Mouse (Mus musculus): ENCODE data around the gene Hmgb1.

Hmgb1 gene

DNA sequence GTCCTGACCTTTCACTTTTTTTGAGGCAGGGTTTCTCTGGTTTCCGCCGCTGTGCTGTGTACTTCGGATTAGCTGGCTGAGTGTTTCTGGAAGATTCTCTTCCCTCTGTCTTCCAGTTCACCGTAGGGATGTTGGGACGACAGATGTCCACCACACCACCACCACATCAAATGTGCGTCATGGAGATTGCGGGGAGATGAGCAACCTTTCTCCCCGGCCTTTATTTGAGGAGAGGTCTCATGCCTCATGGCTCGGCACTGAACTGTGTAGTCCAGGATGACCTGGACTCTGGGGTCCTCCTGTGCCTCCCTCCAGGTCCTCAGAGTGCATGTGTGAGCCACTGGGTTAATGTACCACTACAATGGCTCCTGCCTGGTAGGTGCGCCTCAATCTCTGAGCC, 115.5 kb downstream of the Hmgb1 start:
- no peak for DNase-seq (ENCODE audit: inconsistent age in 2 of 2, low spot score in 1 of 2)

DNA sequence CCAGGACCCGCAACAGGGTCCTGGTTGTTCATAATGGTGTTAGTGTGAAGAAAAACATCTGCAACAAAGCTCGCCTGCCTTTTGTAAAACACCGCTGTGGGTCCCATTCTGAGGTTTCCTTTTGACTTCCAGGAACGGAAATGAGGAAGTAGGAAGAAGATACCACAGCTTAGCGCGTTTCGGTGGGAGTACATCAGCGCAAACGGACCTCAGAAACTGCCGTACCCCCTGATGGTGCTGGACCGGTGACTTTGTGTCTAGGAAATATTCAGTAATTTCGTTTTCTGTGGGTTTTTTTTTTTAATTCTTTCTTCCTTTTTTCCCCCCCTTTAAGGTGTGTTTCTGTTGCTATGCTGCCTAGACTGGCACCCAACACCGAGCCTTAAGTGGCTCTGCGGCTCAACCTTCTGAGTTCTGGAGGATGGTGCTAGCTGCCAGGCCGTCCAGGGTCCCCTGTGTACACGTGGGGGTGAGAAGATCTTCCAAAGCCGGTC, 116.0 kb downstream of the Hmgb1 start:
- no peak for DNase-seq (ENCODE audit: inconsistent age in 2 of 2, low spot score in 1 of 2)

DNA sequence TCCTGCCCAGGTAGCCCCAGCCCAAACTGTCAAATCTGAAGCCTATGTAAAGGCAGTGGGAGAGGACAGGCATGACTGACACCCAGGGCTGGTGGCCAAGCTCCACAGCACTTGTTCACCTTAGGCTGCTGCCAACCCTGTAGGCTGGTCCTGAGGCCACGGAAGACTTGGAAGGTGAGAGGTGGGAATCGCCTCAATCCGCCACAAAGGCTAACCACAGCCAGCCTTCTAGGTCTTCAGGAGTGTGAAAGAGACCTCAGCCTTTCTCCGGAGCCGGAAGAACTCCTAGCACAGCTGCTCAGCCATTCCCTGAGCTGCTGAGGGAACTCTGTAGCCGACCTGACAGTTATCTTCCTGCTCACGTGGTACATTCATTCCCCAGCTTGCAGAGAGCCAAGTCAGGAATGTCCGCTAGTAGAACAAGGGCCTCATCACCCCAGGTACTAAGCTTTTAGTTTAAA, 116.8 kb downstream of the Hmgb1 start:
- DNase-seq (ENCODE audit: inconsistent age in 2 of 2, low spot score in 1 of 2): no peak

DNA sequence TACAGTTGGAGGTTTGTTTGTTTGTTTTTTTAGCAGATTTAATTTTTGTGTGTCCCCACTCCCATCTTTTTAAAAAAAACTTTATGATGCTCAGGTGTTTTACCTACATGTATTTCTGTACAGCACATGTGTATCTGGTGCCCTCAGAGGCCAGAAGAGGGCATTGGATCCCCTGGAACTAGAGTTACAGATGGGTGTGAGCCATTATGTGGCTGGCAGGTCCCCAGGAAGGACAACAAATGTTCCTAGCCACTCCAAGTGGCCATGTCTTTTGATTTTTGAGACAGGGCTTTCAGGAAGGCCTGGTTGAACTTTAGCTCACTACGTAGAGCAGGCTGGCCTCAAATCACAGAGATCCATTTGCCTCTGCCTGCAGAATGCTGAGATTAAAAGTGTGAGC, 121.5 kb downstream of the Hmgb1 start:
- DNase-seq (ENCODE audit: inconsistent age in 2 of 2, low spot score in 1 of 2): no peak

DNA sequence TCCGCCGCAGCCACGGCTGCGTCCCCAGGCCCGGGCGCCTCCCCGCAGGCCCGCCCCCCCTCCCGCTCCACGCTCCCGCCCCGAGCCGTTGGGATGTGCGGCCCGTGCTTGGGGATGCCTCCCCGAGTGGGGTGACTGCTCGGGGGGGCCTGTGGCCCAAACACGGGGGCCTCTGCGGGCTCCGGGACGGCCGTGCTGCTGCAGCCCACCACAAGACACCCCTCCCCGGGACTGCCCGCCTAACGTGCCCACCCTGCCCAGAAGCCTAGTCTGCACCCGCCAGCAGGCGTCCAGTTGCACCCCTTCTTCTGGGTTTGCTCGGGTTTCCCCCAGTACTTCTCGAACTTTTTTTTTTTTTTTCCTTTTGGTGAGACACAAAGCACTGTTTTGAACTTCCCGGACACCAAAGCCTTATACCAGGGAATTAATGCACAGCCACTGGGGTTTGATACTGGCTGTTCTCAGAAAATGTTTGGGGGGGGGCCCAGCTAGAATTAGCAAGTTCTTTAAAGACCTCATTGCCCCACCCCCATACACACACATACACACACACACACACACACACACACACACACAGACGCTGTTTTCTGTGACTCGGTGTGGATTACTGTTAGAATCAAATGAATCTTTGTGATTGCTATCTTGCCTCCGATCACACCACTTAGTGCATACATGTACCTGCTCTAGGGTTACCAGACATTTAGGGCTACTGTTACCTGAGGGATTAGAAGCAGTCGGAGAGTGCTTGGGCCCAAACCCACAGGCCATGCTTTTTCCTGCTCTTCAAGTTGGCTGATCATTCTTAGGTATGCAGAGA, 130.7 kb downstream of the Hmgb1 start:
- peak in 1 of 2 experiments; percentile 52 for DNase-seq (ENCODE audit: inconsistent age in 2 of 2, low spot score in 1 of 2)

DNA sequence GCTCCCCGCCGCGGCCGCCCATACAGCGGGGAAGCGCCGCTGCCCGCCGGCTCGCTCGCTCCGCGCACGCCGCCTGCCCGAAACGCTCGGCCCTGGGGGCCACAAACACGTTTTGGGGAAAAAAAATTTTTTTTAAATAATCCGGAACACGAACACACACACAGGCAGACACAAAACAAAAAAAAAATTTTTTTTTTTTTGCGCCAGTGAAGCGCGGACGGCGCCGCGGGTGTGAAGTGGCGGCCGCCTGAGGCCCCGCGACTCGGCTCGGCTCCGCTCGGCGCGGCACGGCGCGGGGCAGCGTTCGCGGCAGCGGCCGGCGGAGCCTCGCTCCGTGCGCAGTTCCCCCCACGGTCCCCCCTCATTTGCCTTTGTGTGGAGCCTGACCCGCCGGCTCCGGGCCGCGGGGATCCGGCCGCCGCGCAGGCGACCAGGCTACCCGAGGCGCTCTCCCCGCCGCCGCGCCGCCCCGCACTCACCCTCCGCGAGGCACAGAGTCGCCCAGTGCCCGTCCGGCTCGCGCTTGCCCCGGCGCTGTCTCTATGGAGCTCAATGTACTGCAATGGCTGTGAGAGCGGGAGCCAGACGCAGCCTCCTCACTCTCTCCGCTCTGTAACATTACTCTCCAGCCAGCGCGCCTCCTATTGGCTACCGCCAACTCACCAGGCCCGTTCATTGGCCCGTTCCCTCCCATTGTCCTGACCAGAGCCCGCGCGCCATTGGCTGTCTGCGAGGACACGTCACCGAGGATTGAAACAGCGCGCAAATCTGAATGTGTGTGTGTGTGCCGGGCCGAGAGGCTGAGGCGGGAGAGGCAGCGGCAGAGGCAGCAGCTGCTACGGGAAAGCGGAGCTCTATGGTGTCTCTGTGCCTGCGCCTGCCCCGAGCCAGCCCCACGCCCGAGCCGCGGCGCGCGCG, 131.6 kb downstream of the Hmgb1 start:
- DNase-seq (ENCODE audit: inconsistent age in 2 of 2, low spot score in 1 of 2): peak; percentile 99 to 100

DNA sequence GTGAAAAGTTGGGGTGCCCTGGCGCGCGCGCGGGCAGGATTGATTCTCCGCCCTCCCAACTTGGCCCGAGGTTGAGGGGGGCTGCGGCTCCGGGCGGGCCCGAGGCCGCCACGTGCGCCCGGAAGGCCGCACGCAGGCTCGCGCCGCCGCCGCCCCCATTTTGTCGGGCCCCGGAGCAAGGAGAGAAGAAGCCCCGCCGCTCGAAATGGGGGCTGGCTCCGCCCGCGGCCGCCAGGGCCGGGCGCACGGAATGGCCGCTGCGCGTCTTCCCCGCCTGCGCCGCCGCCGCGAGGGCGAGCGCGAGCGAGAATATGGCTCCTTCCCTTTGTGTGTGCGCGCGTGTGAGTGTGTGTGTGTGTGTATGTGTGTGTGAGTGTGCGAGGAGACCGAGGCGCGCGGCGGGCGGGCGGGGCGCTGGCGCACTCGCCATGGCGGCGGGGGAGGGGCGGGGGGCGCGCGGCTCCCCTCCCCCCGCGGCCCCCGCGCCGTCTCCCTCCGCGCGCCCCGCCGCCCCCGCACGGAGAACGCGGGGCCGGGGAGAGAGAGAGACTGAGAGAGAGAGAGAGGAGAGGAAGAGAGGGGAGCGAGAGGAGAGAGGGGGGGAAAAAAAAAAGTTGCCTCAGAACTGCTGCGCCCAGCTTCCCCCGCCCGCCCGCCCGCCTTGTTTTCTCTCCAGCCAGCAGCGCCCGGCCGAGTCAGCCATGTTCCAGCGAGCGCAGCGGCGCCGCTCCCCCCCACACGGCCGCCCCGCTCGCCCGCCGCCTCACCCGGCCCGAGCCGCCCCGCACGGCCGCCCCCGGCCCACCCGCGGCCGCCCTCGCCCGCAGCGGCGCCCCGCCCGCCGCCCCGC, 132.5 kb downstream of the Hmgb1 start:
- peak; percentile 89 to 95 for DNase-seq (ENCODE audit: inconsistent age in 2 of 2, low spot score in 1 of 2)

DNA sequence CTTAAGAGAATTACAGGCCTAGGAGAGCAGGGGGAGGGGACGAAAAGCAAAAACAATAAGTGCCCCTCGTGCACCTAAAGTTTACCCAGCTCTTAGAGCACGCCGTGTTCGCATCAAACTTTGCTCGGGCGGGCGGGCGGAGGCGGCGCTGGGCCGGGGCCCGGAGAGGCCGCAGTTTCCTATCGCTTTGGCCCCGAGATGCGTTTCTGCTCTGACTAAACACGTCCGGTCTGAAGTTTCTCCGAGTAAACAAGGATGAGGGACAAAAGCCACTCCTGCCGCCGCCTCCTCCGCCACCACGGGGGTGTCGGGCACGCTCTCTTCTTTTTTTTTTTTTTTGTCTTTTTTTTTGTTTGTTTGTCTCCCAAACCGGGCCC, 133.1 kb downstream of the Hmgb1 start:
- DNase-seq (ENCODE audit: inconsistent age in 2 of 2, low spot score in 1 of 2): no peak

DNA sequence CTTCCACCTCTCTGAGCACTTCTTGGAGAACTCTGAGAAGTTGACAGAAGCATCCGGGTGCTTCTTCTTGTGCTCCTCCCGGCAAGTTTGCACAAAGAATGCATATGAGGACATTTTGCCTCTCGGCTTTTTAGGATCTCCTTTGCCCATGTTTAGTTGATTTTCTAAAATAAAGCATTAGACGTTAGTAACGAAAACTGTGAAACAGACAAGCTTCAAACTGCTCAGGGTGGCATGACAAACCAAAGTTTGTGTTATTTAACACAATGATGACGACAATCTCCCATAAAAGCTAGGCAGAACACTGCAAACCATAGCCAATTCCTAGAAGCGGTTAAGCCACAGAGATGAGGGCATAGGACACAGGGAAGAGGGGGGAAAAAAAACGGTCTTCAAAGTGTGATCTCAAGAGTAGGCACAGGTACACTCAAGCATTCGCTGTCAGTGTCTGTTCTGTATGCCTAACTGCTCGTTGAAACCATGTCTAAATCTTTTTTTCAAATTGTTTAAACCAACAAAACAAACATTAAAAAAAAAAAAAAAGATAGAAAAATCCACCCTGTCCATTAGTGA, 133.6 kb downstream of the Hmgb1 start:
- peak in 1 of 2 experiments; percentile 71 for DNase-seq (ENCODE audit: inconsistent age in 2 of 2, low spot score in 1 of 2)

DNA sequence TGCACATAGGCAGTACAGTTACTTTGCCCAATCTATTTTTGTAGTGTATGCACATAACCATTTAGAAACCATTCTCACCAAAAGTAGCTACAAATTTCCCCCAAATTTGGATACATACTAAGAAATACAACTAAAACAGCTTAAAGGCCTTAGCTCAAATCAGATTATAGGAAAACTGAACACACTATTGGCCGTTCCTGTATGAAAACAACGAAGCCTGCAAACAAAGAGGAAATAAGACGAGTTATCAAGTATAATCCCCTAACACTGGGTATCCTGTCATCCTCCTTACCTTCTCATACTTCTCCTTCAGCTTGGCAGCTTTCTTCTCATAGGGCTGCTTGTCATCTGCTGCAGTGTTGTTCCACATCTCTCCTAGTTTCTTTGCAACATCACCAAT, 134.9 kb downstream of the Hmgb1 start:
- no peak for DNase-seq (ENCODE audit: inconsistent age in 2 of 2, low spot score in 1 of 2)

DNA sequence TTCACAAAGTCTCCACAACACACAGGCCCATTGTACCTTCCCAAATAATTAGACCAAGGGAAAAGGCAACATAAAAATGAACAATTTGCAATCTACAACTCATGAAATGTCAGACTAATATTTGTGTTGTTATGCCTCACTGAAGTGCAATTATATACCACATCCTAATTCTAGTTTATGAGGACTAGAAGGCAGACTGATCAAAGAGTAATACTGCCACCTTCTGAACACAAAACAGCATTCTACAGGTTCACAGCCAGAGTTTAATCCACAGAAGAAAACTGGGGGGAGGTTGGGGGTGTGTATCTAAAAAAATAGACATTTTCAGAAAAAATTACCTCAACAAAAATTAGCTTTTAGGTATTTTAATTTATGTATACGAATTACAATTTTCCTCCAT, 135.3 kb downstream of the Hmgb1 start:
- peak in 1 of 2 experiments; percentile 64 for DNase-seq (ENCODE audit: inconsistent age in 2 of 2, low spot score in 1 of 2)

DNA sequence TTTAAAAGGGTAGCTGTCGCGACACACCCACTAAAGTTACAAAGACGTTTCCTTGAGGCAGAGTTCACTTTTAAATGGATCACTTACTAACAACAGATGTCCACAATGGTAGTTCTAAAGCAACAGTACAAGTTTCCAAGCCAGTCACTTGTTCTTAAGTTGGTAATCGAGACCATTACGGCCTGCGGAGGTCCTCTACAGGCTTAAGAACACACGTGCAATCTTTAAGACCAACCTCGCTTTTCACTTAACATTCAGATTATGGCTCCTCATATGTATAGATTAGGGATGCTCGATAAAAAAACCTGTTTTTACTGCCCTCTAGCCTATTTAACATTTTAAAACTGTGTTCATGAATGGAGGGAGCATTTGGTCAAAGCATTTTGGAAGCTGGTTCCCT, 137.6 kb downstream of the Hmgb1 start:
- no peak for DNase-seq (ENCODE audit: inconsistent age in 2 of 2, low spot score in 1 of 2)

DNA sequence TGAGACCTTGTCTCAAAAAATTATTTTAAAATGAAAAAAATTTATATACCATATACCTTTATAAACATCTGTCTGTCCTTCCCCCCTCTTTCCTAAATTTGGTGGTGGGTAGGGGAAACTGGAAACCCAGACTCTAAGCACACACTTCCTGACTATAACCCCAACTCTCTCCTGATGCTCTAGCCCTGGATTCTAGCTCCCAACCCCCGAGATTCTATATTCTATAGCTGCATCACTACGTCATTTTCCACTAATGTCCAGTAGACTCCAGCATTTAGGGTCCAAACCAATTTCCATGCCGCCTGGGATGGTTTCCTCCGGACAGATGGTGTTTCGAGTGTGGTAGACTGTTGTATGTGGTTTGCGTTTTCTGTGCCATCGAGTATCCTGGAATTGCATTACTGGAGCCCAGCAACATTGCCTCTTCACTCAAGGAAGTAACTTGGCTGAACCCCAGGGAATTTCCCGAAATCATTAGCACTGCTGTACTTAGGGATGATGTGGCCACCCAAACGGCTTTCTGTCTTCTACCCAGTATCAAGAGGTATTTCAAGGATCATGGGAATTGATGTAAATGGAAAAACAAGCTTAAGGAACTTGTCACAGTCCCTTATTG, 138.7 kb downstream of the Hmgb1 start:
- DNase-seq (ENCODE audit: inconsistent age in 2 of 2, low spot score in 1 of 2): no peak

DNA sequence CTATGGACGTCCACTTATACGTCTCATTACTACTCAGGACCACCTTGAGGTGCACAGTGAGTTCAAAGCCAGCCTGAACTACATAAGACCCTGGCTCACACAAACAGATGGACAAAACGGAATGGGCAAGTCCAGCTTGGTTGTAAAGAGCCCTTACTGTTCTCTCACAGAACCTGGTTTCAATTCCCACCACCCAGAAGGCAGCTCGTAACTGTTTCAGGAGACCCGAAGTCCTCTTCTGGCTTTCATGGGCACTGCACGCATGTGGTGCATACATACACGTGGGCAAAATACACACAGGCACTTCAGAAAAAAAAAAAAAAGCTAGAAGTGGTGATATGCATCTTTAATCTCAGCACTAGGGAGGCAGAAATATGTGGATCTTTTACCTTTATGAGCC, 139.2 kb downstream of the Hmgb1 start:
- no peak for DNase-seq (ENCODE audit: inconsistent age in 2 of 2, low spot score in 1 of 2)

DNA sequence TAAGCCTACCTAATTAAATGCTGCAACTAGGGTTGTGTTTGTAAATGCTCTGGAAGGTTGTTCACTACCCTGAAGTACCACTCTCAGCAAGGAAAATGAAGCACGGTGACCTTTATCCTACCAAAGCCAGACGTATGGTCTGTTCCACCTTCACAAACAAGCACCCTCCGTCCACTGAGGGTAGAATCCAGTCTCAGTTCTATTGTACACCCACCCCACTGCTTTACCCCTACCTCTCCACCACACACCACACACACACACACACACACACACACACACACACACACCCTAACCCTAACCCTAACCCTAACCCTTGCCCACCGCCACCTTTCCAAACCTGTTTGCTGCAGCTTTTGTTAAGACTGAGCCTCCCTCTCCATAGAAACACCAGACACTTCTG, 140.2 kb downstream of the Hmgb1 start:
- no peak for DNase-seq (ENCODE audit: inconsistent age in 2 of 2, low spot score in 1 of 2)

DNA sequence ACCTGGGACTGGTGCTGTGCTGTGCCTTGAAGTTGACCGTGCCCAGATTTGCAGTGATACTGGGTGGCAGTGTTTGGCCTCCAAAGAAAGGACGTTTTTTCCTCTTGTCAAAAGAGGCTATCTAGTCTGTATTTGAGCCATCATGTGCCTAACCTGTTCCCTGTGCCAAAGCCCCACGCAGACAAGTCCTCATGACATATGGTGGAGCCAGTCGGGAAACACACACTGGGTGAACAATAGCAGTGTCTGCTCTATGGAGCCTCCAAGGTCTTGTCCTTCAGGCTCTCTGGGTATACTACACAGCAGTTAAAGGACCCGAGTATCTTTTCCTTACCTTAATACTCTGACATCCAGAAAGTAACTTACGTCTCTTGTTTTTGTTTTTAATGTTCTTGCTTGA, 141.0 kb downstream of the Hmgb1 start:
- DNase-seq (ENCODE audit: inconsistent age in 2 of 2, low spot score in 1 of 2): peak in 1 of 2 experiments; percentile 45

DNA sequence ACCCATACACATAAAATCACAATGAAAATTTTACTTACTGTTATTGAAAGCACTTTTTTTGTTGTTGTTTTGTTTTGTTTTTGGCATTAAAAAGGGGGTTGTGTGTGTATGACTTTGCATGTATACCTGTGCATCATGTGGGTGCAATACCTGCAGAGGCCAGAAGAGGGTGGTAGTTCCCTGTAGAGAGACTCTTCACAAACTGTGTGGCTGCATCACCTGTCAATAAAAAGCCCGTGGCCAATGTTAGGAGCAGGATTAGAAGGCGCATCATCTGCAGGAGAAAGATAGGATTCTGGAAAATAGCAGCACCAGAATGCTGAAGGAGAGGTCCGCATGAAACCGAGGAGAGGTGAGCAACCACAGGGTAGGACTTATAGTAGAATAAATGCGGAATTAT, 144.5 kb downstream of the Hmgb1 start:
- DNase-seq (ENCODE audit: inconsistent age in 2 of 2, low spot score in 1 of 2): no peak

DNA sequence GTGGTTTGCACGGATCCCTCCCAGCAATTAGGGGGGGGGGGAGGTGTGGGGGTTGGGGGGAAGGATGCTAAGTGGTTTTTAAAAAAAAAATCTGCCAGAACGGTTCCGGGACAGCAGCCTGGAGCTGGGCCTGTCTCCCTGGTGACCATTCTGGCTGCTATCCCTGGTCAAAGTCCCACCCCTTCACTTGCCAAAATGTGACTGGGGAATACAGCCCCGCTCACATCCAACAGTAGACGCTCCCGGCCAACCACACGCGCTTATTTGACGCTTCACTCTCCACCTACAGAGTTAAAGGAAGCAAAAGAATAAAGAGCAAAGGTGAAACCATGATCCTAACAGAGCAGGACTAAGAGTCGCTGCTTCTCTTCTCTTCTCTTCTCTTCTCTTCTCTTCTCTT, 146.6 kb downstream of the Hmgb1 start:
- DNase-seq (ENCODE audit: inconsistent age in 2 of 2, low spot score in 1 of 2): peak in 1 of 2 experiments; percentile 61

DNA sequence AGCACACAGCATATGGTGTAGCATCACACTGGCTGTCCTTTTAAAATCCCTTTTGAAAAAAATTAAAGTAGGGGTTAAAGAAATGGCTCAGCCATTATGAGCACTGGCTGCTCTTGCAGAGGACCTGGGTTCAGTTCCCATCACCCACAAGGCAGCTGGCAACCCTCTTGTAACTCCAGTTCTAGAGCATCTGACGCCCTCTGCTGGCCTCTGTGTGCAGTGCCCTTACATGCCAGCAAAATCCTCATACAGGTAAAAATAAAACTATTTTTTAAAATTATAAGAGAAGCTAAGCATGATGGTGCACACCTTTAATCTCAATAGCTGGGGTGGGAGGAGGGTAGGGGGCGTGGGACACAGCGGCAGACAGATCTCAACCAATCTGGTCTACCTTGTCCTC, 147.4 kb downstream of the Hmgb1 start:
- DNase-seq (ENCODE audit: inconsistent age in 2 of 2, low spot score in 1 of 2): no peak

DNA sequence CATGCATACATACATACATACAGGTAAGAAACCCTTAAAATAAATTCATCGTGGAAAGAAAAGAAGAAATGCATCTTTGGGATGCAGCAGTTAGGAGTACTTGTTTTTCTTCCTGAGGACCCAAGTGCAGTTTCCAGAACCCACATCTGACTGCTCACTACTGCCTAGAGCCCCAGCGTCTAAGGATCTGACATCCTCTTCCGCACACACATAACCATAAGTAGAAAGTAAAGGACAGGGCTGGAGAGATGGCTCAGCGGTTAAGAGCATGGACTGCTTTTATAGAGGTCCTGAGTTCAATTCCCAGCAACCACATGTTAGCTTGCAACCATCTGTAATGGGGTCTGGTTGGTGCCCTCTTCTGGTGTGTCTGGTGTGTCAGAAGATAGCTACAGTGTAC, 151.9 kb downstream of the Hmgb1 start:
- DNase-seq (ENCODE audit: inconsistent age in 2 of 2, low spot score in 1 of 2): peak in 1 of 2 experiments; percentile 15
